Mouse (Mus musculus) T-helper 17 cell (primary cell): ENCODE results near the gene Dynll2.

Experiments used
- in situ Hi-C, 2 experiments: fragments of 300-600 bp; cut with MboI, MseI; formaldehyde crosslinking; loops; 1 replicate in 1 of 2; 2 replicates in 1 of 2; pipeline ENCODE4 v1.15.1; 2025; ENCODE audit warnings: high pct_unique_total_duplicates in 2 of 2

Dynll2 gene

DNA sequence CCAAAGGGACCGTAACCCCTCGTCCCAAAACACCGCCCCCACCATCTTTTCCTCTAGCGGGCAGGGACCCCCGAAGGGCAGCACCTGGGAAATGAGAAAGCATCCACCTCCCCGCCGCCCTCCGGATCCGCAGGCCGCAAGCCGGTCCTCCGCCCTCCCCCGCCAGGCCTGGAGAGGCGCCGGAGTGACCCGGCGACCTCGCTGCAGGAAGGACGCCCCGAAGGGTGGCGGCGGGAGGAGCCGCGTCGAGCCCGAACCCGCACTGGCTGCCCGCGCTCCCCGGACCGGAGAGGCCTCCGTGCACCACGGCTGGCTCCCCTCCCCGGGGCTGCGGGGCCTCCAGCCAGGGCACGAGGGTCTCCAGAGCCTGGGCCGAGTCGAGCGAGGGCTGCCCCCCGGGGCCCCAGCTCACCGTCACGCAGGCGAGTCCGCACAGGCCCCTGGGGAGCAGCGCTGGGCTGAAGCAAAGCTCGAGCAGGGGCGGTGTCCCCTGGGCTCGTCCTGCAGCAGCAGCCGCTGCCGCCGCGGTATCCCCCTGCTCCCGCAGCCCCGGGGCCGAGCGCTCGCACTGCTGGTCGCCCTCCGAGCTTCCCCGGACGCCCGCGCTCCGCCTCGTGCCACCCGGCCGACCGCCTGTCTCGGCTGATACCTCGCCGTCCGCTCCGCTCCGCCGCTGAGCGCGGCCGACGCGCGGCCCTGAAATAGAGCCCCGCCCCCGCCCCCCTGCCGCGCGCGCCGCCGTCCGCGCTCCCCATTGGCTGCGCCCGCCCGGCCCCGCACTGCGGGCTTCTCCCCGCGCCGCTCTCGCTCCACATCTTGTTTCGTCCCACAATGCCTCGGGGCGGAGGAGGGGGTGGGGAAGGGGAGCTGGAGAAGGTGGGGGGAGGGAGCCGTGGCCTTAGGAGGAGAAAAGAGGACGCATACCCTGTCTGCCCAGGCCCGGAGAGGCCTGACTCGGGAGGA lies at the start of gene Dynll2:
Gene Dynll2, minus strand, starts transcription at position 703 of the 963 bp plus-strand sequence.
- in situ Hi-C loops, result no loop called here

DNA sequence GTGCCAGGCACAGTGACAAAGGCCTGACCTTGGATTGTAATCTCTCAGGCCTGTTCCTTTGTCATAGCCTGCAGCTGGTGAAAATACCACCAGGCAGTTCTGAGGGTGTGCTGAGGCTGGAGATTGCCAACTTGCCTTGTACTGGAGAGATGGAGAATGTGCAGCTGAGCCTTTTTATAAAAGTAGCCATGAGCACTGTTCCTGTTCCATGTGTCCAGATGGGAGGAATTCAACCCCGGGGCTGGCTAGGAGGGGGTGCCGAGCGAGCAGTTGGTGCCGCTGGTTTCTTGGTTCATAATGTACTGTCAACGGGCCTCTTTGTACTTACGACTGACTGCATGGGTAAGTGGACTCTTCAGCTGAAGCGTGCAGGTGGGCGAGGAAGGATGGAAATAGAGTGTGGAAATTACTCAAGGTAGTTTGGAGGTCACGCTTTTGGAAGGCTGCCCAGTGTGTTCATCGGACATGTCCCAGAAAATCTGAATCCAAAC lies 49.5 kb upstream of the Dynll2 start:
- in situ Hi-C loops, result no loop called here

DNA sequence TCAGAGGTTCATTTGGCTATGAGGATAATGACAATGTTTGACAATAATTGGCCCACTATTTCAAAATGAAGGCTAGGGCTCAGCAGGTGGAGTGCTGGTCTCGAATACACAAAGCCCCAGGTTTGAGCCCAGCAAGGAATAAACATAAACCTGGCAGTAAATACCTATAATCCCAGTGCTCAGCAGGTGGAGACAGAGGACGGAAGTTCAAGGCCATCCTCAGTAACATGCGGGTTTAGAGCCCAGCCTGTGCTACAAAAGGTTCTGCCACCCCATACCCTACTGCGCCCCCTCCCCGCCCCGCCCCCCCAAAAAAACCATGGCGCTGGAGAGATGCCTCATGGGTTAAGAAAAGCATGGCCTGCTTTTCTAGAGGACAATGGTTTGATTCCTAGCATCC lies 48.6 kb upstream of the Dynll2 start:
- in situ Hi-C loops, result no loop called here

DNA sequence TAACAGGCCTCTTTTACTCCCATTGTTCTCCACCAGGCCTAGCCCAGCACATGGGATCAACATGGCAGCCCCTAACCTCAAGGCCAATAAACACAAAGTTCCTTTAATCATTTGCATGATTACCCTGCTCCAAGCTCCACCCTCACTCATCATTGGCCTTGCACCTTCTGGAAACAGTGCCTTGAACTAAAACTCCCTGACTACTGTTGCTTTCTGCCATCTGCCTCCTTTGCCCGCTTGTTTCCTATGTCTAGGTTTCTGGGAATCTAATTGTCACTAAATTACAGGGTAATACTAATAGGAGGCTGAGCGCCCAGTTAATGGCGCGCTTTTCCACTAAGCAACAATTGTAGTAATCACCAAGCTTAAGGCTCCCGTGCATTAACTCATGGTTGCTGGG lies 44.4 kb upstream of the Dynll2 start:
- in situ Hi-C loops, result no loop called here

DNA sequence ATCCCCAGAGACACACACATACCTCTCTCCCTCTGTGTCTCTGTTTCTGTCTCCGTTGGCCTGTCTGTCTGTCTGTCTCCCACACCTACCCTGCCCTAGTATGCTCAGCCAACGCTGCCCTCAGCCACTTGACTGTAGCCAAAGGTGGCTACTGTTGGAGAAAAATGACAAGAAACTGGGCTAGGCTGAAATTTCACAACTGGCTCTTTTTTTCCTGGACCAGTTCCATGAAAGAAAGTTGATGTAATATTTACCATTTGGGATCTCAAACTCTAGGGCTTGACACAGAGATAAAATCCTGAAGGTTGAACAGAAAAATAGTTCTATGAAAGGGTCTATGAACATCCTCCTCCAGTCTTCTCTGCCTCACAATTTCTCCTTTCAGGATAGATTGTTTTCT lies 43.5 kb upstream of the Dynll2 start:
- in situ Hi-C loops, result no loop called here

DNA sequence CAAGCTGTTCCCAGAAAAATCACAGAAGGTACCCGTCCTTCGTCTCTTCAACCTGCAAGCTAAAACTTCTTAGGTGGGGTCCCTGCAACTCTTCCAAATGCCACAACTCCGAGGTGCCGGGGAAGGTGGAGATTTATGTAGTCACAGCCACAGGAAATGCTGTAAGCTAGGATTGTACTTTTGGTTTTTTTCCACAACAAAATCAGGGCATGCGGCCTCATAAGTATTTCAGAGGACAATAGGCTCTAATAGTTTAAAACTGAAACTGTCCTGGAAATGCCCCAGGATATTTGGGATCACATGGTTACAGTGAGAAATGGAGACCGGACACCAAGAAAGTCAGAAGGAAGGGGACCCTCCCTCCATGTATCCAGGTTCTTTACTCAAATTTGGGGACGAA lies 42.9 kb upstream of the Dynll2 start:
- in situ Hi-C loops, result no loop called here

DNA sequence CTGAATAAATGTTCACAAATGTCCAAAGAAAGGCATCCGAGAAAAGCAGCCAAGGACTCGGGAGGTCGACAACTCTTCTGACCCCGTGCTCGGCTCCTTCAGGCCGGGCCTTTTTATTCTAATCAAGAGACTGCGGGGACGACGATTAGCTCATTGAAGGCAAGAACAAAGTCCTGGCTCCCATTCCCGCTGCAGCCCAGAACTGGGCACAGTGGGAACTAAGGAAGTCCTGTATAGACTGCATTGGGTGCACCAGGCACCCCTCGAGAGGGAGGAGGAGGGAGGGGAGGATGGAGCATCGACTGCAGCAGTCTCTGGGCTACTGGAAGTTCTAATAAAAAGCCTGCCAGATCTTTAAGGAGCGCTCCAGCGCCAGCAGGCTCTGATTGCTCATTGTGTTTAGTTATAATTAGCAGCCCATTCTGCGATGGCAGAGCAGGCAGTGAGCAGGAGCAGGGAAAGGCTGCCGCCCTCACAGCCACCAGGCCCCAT lies 40.9 kb upstream of the Dynll2 start:
- in situ Hi-C loops, result no loop called here

DNA sequence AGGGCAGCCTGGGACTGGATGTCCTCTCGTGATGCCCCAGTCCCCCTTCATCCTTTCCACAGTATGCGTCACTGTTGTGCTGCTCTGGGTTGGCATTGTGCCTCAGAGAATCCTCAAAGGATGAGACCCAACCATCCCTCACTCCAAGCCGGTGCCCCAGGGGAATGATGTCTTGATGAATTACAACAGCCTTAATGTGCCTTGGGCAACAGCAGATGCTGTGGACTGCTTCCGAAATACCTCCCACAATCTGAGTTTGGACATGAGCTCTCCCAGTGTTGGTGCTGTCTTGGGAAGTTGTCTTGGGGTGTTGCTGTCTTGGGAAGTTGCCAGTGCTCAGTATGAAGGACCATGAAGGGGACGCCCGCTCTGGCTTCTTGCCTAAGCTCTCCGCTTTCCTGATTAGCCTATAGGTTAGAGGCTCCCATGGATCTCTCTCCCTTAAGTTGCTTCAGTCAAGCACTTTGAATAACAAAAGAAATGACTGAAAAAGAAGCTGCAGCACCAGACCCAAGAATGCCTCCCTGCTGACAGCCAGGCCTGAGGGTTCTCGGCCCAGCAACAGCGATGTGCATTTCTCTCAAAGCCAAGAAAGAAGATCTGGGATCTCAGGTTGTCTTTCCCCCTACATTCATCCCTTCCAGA lies 40.2 kb upstream of the Dynll2 start:
- in situ Hi-C loops, result no loop called here

DNA sequence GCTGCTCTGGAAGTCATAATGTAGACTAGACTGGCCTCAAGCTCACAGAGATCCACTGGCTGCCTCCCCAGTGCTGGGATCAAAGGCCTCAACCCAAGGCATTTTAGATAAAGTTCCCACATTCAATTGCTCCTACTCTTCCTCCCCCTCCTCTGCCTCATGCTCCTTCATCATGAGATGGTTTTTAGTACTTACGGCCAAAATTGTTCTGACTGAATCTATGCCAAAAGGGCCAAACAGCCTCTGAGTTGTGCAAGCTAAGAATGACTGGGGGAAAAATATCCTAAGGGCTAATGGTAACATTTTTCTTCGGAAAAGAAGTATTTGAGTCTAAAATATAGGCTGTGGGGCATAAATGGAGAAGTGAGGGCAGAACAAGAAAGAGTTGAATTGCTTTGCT lies 36.6 kb upstream of the Dynll2 start:
- in situ Hi-C loops, result no loop called here

DNA sequence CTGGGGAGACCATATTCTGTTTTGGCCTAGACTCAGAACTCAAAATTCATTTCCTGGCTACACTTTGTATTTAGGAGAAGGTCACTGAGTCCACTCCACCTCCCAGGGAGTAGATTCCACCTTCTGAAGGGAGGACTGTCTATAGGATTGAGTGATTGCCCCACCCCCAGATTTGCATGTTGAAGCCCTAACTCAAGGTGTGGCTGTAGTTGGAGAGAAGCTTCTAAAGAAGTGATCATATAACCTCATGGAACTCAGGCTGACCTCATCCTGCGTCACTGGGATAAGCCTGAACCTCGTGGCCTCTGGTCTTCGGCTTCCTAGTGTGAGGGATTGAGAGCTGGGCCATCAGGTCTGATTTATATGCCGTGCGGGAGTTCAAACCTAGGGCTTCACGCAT lies 28.5 kb upstream of the Dynll2 start:
- in situ Hi-C loops, result no loop called here

DNA sequence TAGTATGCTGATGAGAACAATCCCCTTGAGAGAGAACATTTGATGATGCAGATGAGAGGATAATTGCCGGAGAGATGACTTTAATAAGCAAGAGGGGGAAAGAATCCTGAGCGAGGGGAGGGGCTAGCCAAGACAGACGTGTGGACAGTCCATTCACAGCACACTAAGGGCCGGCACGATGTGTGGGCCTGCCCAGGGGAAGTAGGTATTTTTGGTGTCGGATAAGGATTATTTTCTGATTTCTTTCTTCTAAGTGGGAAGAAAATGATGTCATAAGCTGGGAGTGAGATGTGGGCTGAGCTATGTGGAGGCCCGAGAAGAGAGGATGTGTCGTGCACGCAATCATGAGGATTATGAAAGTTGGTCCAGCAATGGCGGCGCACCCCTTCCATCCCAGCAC lies 27.8 kb upstream of the Dynll2 start:
- in situ Hi-C loops, result no loop called here

DNA sequence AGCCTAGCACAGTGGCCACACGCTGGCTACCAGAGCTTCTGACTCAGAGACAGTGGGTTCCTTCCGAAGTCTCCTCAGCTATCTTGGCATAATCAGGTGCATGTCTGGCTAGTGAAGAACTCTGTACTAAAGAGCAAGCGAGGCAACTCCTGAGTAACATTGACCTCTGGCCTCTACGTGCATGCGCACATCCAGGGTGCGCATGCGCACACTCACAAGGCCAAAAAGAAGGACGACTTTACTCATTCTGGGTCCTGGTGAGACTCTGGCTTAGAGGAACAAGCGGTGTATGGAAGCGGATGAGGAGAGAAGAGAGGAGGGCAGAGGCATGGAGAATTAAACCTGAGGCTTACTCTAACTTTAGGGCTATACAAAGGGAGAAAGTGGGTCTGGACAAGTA lies 26.3 kb upstream of the Dynll2 start:
- in situ Hi-C loops, result no loop called here

DNA sequence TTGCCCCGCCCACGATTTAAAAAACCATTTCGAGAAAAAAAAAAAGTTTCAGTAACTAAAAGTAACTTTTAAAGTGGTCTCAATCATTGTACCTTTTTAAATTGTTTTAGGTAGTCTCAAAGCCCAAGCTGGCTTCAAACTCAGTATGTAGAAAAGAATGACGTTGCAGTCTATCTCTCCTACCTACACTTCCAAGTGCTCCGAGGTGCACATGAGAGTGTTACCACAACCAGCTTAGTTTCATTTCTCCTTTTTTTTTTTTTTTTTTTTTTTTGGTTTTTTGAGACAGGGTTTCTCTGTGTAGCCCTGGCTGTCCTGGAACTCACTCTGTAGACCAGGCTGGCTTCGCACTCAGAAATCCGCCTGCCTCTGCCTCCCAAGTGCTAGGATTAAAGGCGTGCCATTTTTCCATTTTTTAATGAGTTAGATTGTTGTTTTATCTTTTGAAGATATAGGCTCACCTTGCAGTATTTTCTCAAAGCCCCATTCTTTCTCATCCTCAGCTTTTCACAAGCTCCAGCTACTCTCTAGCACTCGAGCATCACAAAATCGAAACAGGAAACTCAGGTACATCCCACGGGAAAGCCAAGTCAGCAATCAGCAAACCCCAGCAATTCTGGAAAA lies 25.4 kb upstream of the Dynll2 start:
- in situ Hi-C loops, result no loop called here

DNA sequence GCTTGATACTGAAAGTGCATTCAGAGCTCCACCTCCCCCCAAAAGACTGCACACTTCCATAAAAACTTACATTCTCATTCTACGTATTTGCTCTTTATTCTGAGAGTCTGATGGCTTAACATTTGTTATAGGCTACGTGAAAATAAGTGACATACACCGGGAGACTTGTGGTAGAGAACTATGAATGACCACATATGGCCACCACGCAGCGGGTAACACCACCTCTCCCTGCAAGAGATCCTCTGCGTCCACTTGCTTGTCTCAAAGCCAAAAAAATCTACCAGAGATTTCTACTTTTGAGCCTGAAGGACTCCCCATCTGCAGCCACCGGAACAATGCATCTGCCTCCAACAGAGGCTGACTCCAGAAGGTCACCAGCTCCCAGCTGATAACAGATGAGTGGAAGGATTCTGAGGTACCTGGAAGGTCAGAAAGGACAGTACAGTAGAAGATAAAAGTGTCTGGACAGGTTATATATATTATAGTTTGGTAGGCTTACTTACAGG lies 24.6 kb upstream of the Dynll2 start:
- in situ Hi-C loops, result no loop called here

DNA sequence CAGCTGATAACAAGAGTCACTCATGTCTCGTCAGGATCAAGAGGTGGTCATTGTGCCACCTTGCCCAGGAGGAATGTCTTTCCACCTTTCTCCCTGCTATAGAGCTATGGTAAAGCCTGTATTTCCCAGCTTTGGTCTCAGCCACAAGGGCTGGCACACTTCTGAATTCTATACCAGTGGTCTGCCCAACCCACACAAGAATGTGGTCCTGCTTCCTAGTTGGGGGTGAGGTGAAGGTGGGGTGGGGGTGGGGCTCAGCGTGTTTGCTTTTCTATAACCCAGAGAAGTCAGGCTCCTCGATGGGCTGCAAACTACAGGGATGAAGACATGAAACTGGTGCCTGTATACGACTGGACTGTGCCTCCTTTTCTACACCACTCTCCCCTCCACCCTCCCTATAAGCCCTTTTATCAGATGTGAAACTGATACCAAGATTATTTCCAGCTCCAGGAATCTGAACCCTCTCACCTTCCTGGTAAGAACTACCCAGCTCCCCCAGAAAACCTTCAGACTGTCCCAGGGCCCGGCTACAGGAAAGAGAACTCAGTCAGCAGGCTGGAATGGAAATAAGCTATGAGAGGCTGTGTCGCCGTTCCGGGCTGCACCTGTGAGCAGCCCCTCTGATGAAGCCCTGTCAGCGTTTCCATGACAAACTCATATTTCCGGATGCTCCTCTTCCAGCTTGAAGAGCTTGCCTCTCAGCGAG lies 24.0 kb upstream of the Dynll2 start:
- in situ Hi-C loops, result no loop called here

DNA sequence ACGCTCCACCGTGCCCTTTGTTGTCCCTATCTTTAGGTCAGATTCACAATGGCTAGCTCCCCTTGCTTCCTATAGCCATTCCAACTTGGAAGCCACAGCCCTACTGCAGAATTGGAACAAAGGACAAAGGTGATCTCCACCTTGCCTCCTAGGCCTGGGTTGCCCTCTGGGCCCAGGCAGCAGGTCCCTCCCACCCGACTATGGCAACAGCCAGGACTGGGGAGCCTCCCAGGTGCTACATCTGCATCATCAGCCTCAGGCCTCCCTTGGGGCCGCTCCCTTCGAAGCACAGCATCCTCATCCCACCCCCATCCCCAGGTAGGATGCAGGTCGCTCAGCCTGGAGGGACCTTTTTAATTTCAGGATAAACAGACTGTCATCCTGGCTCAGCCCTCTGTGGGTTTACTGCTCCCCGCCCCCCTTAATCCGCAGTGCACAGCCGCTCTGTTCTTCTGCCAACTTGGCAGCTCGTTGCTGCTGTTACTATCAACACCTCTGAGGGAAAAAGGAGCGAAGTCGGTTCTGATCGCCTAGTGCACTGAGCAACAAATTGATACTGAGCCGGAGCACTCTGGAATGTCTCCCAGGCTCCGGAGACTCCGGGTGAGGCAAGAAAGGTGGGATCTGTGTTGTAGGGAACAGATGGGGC lies 22.3 kb upstream of the Dynll2 start:
- in situ Hi-C loops, result no loop called here

DNA sequence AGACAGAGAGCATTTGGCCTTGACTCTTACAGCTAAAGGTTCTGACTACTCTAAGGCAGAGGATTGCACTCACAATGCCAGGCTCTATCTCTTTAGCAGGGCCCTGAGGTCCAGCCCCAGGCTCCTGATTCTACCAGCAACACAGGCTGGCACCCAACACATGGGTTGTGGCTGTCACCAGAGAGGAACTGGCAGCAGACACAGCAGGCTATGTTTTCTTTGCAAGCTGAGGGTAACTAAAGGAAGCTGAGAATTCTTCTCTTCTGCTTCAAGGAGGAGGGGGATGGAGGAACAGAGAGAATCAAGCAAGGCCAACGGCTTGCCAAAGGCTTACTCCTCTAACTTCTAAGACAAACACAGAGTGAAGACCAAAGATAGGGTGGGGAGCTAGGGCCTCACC lies 21.3 kb upstream of the Dynll2 start:
- in situ Hi-C loops, result no loop called here

DNA sequence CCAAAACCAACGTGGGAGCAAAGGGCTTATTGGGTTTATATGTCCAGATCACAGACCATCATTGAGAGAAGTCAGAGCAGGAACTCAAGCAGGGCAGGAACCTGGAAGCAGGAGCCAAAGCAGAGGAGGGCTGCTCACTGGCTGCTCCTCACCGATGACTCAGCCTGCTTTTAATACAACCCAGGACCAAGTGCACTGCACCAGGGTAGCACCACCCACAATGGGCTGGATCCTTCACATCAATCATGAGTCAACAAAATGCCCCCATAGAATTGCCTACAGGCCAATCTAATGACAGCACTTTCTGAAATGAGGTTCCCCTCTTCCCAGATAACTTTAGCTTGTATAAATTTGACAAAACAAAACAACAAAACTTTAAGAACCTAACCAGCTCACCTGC lies 16.8 kb upstream of the Dynll2 start:
- in situ Hi-C loops, result no loop called here

DNA sequence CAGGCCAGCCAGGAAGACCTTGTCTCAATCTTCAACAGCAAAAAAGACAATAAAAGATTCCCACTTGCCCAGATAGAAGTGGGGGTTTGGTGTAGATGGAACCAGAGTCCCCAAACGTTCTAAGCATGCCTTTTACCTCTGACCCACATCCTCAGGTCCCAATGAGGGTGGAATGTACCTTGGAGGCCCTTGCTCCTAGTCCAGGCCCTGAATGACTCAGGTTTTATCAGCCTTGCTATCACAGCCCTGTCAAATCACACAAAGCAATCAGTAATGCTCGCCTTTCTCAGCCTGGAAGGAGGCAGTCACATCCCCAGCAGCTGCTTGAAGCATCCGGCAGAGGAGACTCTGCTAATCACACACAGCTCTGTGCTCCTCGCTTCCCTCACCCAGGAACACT lies 15.4 kb upstream of the Dynll2 start:
- in situ Hi-C loops, result no loop called here

DNA sequence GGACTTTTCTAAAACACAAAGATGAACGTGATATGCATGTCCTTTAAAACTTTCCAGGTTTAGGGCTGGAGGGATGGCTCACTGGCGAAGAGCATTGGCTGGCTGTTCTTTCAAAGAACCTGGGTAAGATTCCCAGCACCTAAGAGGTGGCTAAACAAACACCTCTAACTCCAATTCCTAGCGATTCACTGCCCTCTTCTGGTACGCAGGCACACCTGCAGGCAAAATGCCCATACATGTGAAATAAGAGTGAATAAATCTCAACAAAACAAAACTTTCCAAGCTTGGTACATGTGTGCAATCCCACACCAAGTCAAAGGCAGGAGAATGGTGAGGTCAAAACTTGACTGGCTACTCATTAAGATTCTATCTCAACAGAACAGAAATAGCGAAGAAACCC lies 12.4 kb upstream of the Dynll2 start:
- in situ Hi-C loops, result no loop called here

DNA sequence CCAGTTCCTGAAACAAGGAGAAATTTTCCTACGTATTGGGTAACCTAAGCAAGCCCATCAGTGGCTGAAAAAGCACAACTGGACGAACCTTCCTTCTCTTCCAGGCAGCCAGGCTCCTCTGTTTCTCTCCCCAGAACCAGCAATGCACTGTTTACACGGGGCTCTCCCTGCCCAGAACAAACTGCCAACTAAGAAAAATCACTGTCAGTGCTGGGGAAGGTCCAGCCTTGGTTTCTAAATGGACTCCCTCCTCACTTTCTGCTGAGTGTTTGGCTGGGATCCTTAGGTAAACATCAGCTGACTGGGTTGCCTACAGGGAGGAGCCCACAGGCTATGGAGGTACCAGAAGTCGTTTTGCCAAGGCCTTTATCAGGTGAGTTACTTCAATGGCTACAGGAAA lies 4.5 kb upstream of the Dynll2 start:
- in situ Hi-C loops, result no loop called here
